Comparison of ENCODE assay signal across 20 mouse cellular contexts in the genomic region with DNA sequence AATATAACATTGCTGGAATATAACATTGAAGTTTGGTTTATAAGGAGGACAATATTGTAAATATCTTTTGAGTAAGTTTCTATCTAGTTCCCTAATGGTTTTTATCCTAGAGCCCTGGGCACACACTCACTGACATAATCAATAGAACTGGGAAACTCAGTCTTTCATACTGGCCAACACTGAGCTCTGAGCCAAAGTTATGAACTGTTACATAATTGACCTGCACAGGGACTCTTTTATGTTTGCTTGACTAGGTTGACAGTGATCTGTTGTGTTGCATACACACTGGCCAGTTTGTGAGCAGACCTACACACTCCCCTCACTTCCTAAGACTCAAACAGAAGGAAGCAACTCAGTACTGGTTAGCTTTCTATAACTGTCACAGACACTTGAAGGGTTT. TPM values are rescaled to one million over a fixed set of nuclear protein-coding genes. Genes with fewer than 3 reads are reported as not detected.
DNase-seq lines count a peak whose midpoint lies in the region; ATAC-seq and TF ChIP-seq lines count a peak whose summit lies in the region.
"Had no signal": no experiment of that assay in that cellular context is flagged by ENCODE, and none has a peak within 500 bp of the region (broad histone marks: within the 10 kb centered on the region; RNA-seq: fewer than 3 reads in every experiment).

No protein-coding gene starts in this region.

- no peak overlapping the region for H3K27ac ChIP-seq in liver, adult 2 months (replicated peaks; ENCODE audit: insufficient read depth, low read depth, low read length)
- no peak overlapping the region for H3K27ac ChIP-seq in liver, postnatal 0 days (ENCODE audit: low read depth)
- no peak overlapping the region for H3K27ac ChIP-seq in liver, embryonic 11.5 days (ENCODE audit: low read depth, low read length)

- peak; percentile 47; the same call in 1 of the 2 replicates for ATAC-seq in liver, postnatal 0 days
- ATAC-seq in liver, embryonic 11.5 days (replicated peaks; ENCODE audit: low FRiP score), result no peak
- ATAC-seq: activated CD4-positive, CD25-positive, alpha-beta regulatory T cell, adult 4 months; CD4-positive, CD25-positive, alpha-beta regulatory T cell, adult 4 months; Patski had no signal

- H3K79me2 ChIP-seq in liver, adult 2 months (ENCODE audit: control insufficient read depth, insufficient read depth, low read length), result no peaks in the 10 kb centered on the region

- no peak overlapping the region for H3K4me2 ChIP-seq in liver, postnatal 0 days (ENCODE audit: low read depth, low read length)
- no peak overlapping the region for H3K4me2 ChIP-seq in liver, embryonic 11.5 days

- H3K9me3 ChIP-seq in liver, postnatal 0 days (ENCODE audit: low read length), result no peaks in the 10 kb centered on the region
- H3K9me3 ChIP-seq in liver, embryonic 11.5 days (ENCODE audit: control insufficient read depth, low read length), result no peaks in the 10 kb centered on the region
- H3K9me3 ChIP-seq: G1E had no signal

- H3K36me3 ChIP-seq in liver, adult 2 months (ENCODE audit: control insufficient read depth, insufficient read depth, low read length), result no peaks in the 10 kb centered on the region
- H3K36me3 ChIP-seq in liver, postnatal 0 days (replicated peaks; ENCODE audit: insufficient read depth, low read length), result no peaks in the 10 kb centered on the region
- no peaks in the 10 kb centered on the region for H3K36me3 ChIP-seq in liver, embryonic 11.5 days (ENCODE audit: control insufficient read depth, insufficient read depth, low read length)
- H3K36me3 ChIP-seq: G1E had no signal

- peaks cover 4% of the 10 kb centered on the region for H3K4me1 ChIP-seq in liver, adult 2 months (ENCODE audit: control insufficient read depth, insufficient read depth, low read length)
- H3K4me1 ChIP-seq in liver, postnatal 0 days (ENCODE audit: insufficient read depth), result no peaks in the 10 kb centered on the region
- H3K4me1 ChIP-seq in liver, embryonic 11.5 days (replicated peaks; ENCODE audit: control insufficient read depth, insufficient read depth, low read length), result no peaks in the 10 kb centered on the region

- H3K4me3 ChIP-seq in liver, adult 2 months (ENCODE audit: insufficient read depth, low read depth, low read length), result no peak overlapping the region
- no peak overlapping the region for H3K4me3 ChIP-seq in liver, postnatal 0 days (ENCODE audit: low read depth, low read length)
- no peak overlapping the region for H3K4me3 ChIP-seq in liver, embryonic 11.5 days (ENCODE audit: low read depth, low read length)

- no peaks in the 10 kb centered on the region for H3K27me3 ChIP-seq in liver, adult 2 months (ENCODE audit: control insufficient read depth, insufficient read depth, low read length)
- H3K27me3 ChIP-seq in liver, postnatal 0 days (ENCODE audit: insufficient read depth, low read length), result no peaks in the 10 kb centered on the region
- no peaks in the 10 kb centered on the region for H3K27me3 ChIP-seq in liver, embryonic 11.5 days (replicated peaks; ENCODE audit: control insufficient read depth, insufficient read depth, low read length)
- H3K27me3 ChIP-seq: CH12.LX had no signal

- no peak overlapping the region for H3K9ac ChIP-seq in liver, adult 2 months (ENCODE audit: low read depth, low read length)
- no peak overlapping the region for H3K9ac ChIP-seq in liver, postnatal 0 days (replicated peaks)
- no peak overlapping the region for H3K9ac ChIP-seq in liver, embryonic 11.5 days (ENCODE audit: low read depth, low read length)

- TF ChIP-seq POLR2A in liver, adult 2 months (IDR thresholded peaks at IDR 0.05; ENCODE audit: extremely low read depth, insufficient read depth, low read length), result no peak

- peak; percentile 91 for DNase-seq in liver, adult 2 months (ENCODE audit: extremely low read depth, low read depth, low spot score)
- DNase-seq in liver, result no peak
- no peak for DNase-seq in liver, postnatal 0 days
- DNase-seq in liver, embryonic 11.5 days (ENCODE audit: low spot score), result no peak
- DNase-seq: adrenal gland, adult 2 months; adrenal gland, adult 8-10 months; adrenal gland, postnatal 10 days; adrenal gland, postnatal 14 days; adrenal gland, postnatal 25 days; adrenal gland, postnatal 36 days; B cell, adult 2 months; cerebellum, adult 11 months; cerebellum, adult 11-12 months; cerebellum, adult 18-20 months had no signal

- TF ChIP-seq EP300 in liver, postnatal 0 days (IDR thresholded peaks at IDR 0.05; ENCODE audit: low read depth), result no peak

- TF ChIP-seq CTCF in liver, adult 2 months (IDR thresholded peaks at IDR 0.05; ENCODE audit: low read depth, low read length), result no peak
- no peak for TF ChIP-seq CTCF in liver, postnatal 0 days (IDR thresholded peaks at IDR 0.05; ENCODE audit: low read depth)

RNA-seq across cellular contexts. Expression of a gene that starts 56.2 kb away (rescaled TPM):
- 8.9 and 12.5 TPM in 2 replicates for total RNA-seq in liver, adult 2 months (2014; rRNA removed)
- 2.1 and 2.2 TPM in 2 replicates for polyA plus RNA-seq in liver, adult 2 months (2012; rRNA removed)
- 1.9 and 2.0 TPM in 2 replicates for polyA plus RNA-seq in liver, postnatal 0 days (2015; fragmentation: Nextera tagmentation; extraction: Ambion mirVana)
- 0.36 and 0.38 TPM in 2 replicates for polyA plus RNA-seq in liver, embryonic 11.5 days (2014; fragmentation: Nextera tagmentation; extraction: Ambion mirVana)
- total RNA-seq: G1E, MEL had no signal
- polyA plus RNA-seq: G1E had no signal
